Mouse (Mus musculus): ENCODE measurements around the gene Hoxc6. TPM values are rescaled to one million over a fixed set of nuclear protein-coding genes. Genes with fewer than 3 reads are reported as not detected.

Hoxc6 gene
- polyA plus RNA-seq, 1 experiment from 2014 or later, result not detected

DNA sequence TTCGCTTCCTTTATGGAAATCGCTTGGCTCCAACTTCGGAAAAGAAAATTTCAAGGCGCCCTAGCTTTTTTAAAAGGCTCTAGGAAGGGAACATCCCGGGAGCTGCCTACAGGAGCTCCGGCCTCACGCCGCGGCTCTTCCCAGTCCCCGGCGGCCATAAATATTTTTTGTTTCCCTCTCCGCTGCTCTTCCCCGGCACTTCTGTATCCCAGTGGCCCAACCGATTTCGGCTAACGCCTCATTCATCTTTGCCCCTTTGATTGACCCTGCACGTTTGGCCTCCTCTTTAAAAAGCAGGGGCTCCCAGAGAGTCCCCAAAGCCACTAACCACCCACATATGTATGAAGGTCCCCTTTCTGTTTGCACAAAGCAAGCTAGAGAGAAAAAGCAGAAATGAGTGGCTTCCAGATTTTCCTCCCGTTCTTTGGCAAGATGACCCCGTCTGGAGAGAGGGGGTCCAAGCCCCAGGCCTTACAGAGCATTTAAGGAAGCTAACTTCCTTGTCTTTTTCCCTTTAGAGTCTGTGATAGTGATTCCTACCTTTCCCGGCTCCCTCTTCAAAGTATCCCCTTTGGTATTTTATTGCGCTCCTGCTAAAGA is 61.4 kb downstream of the Hoxc6 start:
- Histone ChIP-seq H3K36me3 (ENCODE audit: control insufficient read depth, insufficient read depth) (no peaks in the 10 kb centered on the region), H3K4me1 (ENCODE audit: control insufficient read depth, low read depth, low read length) (no peaks in the 10 kb centered on the region; the same call in 1 of the 2 replicates), H3K27me3 (ENCODE audit: control insufficient read depth, insufficient read depth, low read depth, low read length) (peaks cover 71% of the 10 kb centered on the region), H3K4me2 (ENCODE audit: low read depth, low read length) (no peak overlapping the region), H3K9me3 (replicated peaks; ENCODE audit: control insufficient read depth, low read length) (no peaks in the 10 kb centered on the region), H3K9ac (ENCODE audit: low read depth, low read length) (no peak overlapping the region), H3K27ac (ENCODE audit: low read length) (no peak overlapping the region), H3K4me3 (ENCODE audit: low read depth, low read length) (no peak overlapping the region)
- ATAC-seq (ENCODE audit: low read depth), result no peak
- 3% methylated on average over 21 of the region's 21 CpGs for WGBS (ENCODE audit: insufficient replicate concordance)

DNA sequence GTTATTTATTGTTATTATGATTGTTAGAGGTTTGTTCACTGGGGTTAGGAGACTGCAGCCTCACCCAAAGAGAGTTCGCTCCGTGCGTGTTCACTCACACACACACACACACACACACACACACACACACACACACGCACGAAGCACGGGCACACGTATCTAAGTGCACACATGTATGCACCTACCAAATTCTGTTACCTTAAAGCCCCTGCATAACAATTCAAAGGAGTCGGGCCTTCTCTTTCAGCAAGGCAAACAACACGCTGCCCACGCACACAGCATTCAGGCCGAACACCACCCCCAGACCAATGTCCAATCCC is 61.9 kb downstream of the Hoxc6 start:
- Histone ChIP-seq H3K9ac (ENCODE audit: low read depth, low read length) (no peak overlapping the region), H3K27me3 (ENCODE audit: control insufficient read depth, insufficient read depth, low read depth, low read length) (peaks cover 69% of the 10 kb centered on the region), H3K4me1 (ENCODE audit: control insufficient read depth, low read depth, low read length) (no peaks in the 10 kb centered on the region; the same call in 1 of the 2 replicates), H3K4me3 (ENCODE audit: low read depth, low read length) (no peak overlapping the region), H3K36me3 (ENCODE audit: control insufficient read depth, insufficient read depth) (no peaks in the 10 kb centered on the region), H3K9me3 (replicated peaks; ENCODE audit: control insufficient read depth, low read length) (no peaks in the 10 kb centered on the region), H3K27ac (ENCODE audit: low read length) (no peak overlapping the region), H3K4me2 (ENCODE audit: low read depth, low read length) (no peak overlapping the region)
- no peak for ATAC-seq (ENCODE audit: low read depth)
- 13% methylated on average over 11 of the region's 11 CpGs for WGBS (ENCODE audit: insufficient replicate concordance)

DNA sequence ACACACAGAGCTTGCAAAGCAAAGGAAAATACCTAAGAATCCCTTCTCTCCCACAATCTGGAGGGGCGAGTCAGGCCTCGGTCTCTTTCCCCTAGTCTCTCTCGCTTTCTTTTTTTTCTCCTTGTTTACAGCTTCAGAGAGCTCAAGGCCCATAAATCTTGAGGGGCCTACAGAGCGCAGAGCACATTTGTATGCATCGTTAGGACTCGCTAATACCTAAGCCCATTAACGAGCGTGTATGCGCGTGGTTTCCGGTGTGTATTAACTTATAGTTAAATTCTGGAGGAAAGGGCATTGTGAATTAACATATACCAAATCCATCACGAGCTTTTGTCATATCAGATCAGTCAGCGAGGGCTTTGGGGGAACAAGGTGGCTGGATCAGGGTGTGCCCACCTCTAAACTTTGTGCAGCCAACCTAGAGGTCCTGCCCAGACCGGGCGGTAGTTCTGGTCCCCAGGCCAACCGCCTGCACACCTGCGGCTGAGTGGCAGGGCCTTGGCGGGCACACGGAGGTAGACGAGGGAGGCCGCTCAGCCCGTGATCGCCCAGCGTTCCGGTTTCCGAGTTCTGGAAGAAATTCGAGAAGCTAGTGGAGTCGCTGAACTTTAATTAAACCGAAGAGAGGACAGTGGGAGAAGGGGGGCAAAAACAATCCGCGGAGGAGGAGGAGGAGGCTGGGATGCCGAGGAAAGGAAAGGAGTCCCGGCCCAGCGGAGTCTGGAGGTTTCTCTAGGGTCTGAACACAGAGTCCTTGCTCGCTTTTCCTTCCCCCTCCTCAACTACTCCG is 62.5 kb downstream of the Hoxc6 start:
- Histone ChIP-seq H3K9ac (ENCODE audit: low read depth, low read length) (no peak overlapping the region), H3K27ac (ENCODE audit: low read length) (no peak overlapping the region), H3K4me1 (ENCODE audit: control insufficient read depth, low read depth, low read length) (no peaks in the 10 kb centered on the region; the same call in 1 of the 2 replicates), H3K4me3 (ENCODE audit: low read depth, low read length) (no peak overlapping the region), H3K36me3 (ENCODE audit: control insufficient read depth, insufficient read depth) (no peaks in the 10 kb centered on the region), H3K4me2 (ENCODE audit: low read depth, low read length) (no peak overlapping the region), H3K27me3 (ENCODE audit: control insufficient read depth, insufficient read depth, low read depth, low read length) (peaks cover 72% of the 10 kb centered on the region), H3K9me3 (replicated peaks; ENCODE audit: control insufficient read depth, low read length) (no peaks in the 10 kb centered on the region)
- WGBS (ENCODE audit: insufficient replicate concordance), result 2% methylated on average over 36 of the region's 36 CpGs
- ATAC-seq (ENCODE audit: low read depth), result no peak

DNA sequence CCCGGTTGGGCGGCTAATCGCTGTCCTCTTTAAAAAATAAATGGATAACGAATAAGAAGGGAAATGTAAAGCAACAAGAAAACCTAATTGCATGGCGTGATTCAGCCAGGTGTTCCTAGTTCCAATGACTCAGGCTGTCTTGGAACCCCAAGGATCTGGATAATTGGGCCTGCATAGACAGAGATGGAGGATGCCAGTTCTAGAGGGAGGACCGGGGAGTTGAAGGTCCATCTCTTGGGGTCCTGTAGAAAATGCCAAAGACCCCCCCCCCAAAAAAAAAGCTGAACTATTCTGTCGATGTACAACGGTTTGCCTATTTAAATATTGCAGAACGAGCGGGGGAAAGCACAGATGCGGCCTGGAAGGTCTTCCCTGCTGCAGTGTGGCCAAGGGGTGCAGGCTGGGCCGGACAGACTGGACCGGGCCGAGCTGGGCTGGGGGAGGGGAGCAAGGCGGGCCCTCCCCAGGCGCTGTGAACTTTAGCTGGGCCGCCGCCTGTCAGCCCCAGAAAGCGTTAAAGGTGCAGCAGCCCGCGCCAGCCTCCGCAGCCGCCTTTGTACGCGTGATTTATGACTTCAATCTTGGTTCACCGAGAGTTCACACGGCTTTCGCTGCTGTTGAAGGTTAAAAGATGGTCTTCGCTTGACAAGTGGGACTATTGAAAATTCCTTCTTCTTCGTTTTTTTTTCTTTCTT is 63.2 kb downstream of the Hoxc6 start:
- 2% methylated on average over 30 of the region's 30 CpGs for WGBS (ENCODE audit: insufficient replicate concordance)
- ATAC-seq (ENCODE audit: low read depth), result no peak
- H3K4me2 ChIP-seq (ENCODE audit: low read depth, low read length), result no peak overlapping the region

More for the DNA sequence above, 63.2 kb downstream of the Hoxc6 start:
- Histone ChIP-seq H3K27ac (ENCODE audit: low read length) (no peak overlapping the region), H3K4me1 (ENCODE audit: control insufficient read depth, low read depth, low read length) (no peaks in the 10 kb centered on the region; the same call in 1 of the 2 replicates), H3K27me3 (ENCODE audit: control insufficient read depth, insufficient read depth, low read depth, low read length) (peaks cover 77% of the 10 kb centered on the region), H3K9ac (ENCODE audit: low read depth, low read length) (no peak overlapping the region), H3K36me3 (ENCODE audit: control insufficient read depth, insufficient read depth) (no peaks in the 10 kb centered on the region), H3K4me3 (ENCODE audit: low read depth, low read length) (no peak overlapping the region), H3K9me3 (replicated peaks; ENCODE audit: control insufficient read depth, low read length) (no peaks in the 10 kb centered on the region)

MicroRNAs within 50 kb of the gene (microRNA counts, 519-probe panel; counts per million panel counts)
- 60.7 counts per million for microRNA mmu-miR-615-3p
- 60.7 counts per million for microRNA mmu-miR-615-5p

Small RNA genes within 50 kb of the gene (microRNA-seq; reads per million reads assigned to microRNA genes)
- 8.6 reads per million, percentile 25 among the genes with 10 or more reads in this experiment for gene Mir196a-2
- gene Mir615, result 62.5 reads per million, percentile 50 among the genes with 10 or more reads in this experiment

Other genes with a start within 250 kb of the Hoxc6 start
- not detected in 2 replicates for gene Hoxc13, start 77.2 kb upstream of the Hoxc6 start, polyA plus RNA-seq (2015; fragmentation: Nextera tagmentation; extraction: Ambion mirVana)
- not detected in 2 replicates for gene Hoxc12, start 61.5 kb upstream of the Hoxc6 start, polyA plus RNA-seq (2015; fragmentation: Nextera tagmentation; extraction: Ambion mirVana)
- gene Hoxc11, start 43.8 kb upstream of the Hoxc6 start, polyA plus RNA-seq (2015; fragmentation: Nextera tagmentation; extraction: Ambion mirVana), result not detected in 2 replicates
- gene Hoxc10, start 31.5 kb upstream of the Hoxc6 start, polyA plus RNA-seq (2015; fragmentation: Nextera tagmentation; extraction: Ambion mirVana), result not detected in 2 replicates
- 0.06 and 0.09 TPM in 2 replicates for gene Hoxc5, start 30.8 kb upstream of the Hoxc6 start, polyA plus RNA-seq (2015; fragmentation: Nextera tagmentation; extraction: Ambion mirVana)
- gene Hoxc9, start 21.8 kb upstream of the Hoxc6 start, polyA plus RNA-seq (2015; fragmentation: Nextera tagmentation; extraction: Ambion mirVana), result not detected in 2 replicates
- not detected in 2 replicates for gene Hoxc8, start 7.7 kb upstream of the Hoxc6 start, polyA plus RNA-seq (2015; fragmentation: Nextera tagmentation; extraction: Ambion mirVana)
- gene Hoxc4, start 20.7 kb downstream of the Hoxc6 start, polyA plus RNA-seq (2015; fragmentation: Nextera tagmentation; extraction: Ambion mirVana), result 0.09 and 0.15 TPM in 2 replicates
- gene Smug1, start 168.8 kb downstream of the Hoxc6 start, polyA plus RNA-seq (2015; fragmentation: Nextera tagmentation; extraction: Ambion mirVana), result 5.1 and 5.8 TPM in 2 replicates
- 40.6 and 45.9 TPM in 2 replicates for gene Cbx5, start 241.6 kb downstream of the Hoxc6 start, polyA plus RNA-seq (2015; fragmentation: Nextera tagmentation; extraction: Ambion mirVana)
- gene Hnrnpa1, start 242.2 kb downstream of the Hoxc6 start, polyA plus RNA-seq (2015; fragmentation: Nextera tagmentation; extraction: Ambion mirVana), result 174 and 193 TPM in 2 replicates